Mouse (Mus musculus) cerebellum, adult 8-10 months (tissue): ENCODE measurements around the gene Tacc2.
"Not testable (repeated sequence)": the region's sequence is repeated elsewhere in the genome, so short reads cannot be mapped to it uniquely, and the experiment has no call there.

Source experiments
- DNase-seq: peaks from one replicate; pipeline ENCODE4 v3.0.0; 2022

Gene Tacc2

GRCm38 (mm10) chr7:130577388-130578003, at the start of gene Tacc2:
Tacc2 (plus strand) TSS chr7:130577438.
- no peak for DNase-seq

- DNase-seq, result not testable (repeated sequence)
Measured at GRCm38 (mm10) chr7:130531138-130531537, 46.1 kb upstream of the Tacc2 start.

- DNase-seq, result peak; percentile 91
Measured at GRCm38 (mm10) chr7:130533316-130534260, 43.6 kb upstream of the Tacc2 start.

GRCm38 (mm10) chr7:130535174-130535573, 42.1 kb upstream of the Tacc2 start:
- no peak for DNase-seq

GRCm38 (mm10) chr7:130537068-130537467, 40.2 kb upstream of the Tacc2 start:
- DNase-seq, result no peak

GRCm38 (mm10) chr7:130540176-130540575, 37.1 kb upstream of the Tacc2 start:
- no peak for DNase-seq

GRCm38 (mm10) chr7:130543181-130543580, 34.1 kb upstream of the Tacc2 start:
- no peak for DNase-seq

GRCm38 (mm10) chr7:130545401-130545800, 31.8 kb upstream of the Tacc2 start:
- DNase-seq, result no peak

- no peak for DNase-seq
Measured at GRCm38 (mm10) chr7:130545893-130546292, 31.3 kb upstream of the Tacc2 start.

- DNase-seq, result no peak
Measured at GRCm38 (mm10) chr7:130546421-130546790, 30.8 kb upstream of the Tacc2 start.

- peak; percentile 90 for DNase-seq
Measured at GRCm38 (mm10) chr7:130546791-130547484, 30.3 kb upstream of the Tacc2 start.

GRCm38 (mm10) chr7:130547635-130548175, 29.5 kb upstream of the Tacc2 start:
- no peak for DNase-seq

GRCm38 (mm10) chr7:130552780-130553179, 24.5 kb upstream of the Tacc2 start:
- peak; percentile 70 for DNase-seq

- peak; percentile 59 for DNase-seq
Measured at GRCm38 (mm10) chr7:130553321-130553720, 23.9 kb upstream of the Tacc2 start.

GRCm38 (mm10) chr7:130555597-130555996, 21.6 kb upstream of the Tacc2 start:
- no peak for DNase-seq

- no peak for DNase-seq
Measured at GRCm38 (mm10) chr7:130558592-130558991, 18.6 kb upstream of the Tacc2 start.

- DNase-seq, result no peak
Measured at GRCm38 (mm10) chr7:130560933-130561332, 16.3 kb upstream of the Tacc2 start.

GRCm38 (mm10) chr7:130563276-130563675, 14.0 kb upstream of the Tacc2 start:
- no peak for DNase-seq

- DNase-seq, result no peak
Measured at GRCm38 (mm10) chr7:130563880-130564279, 13.4 kb upstream of the Tacc2 start.

GRCm38 (mm10) chr7:130564596-130564995, 12.6 kb upstream of the Tacc2 start:
- DNase-seq, result no peak

GRCm38 (mm10) chr7:130568783-130569436, 8.3 kb upstream of the Tacc2 start:
- no peak for DNase-seq

- no peak for DNase-seq
Measured at GRCm38 (mm10) chr7:130570472-130570871, 6.8 kb upstream of the Tacc2 start.

GRCm38 (mm10) chr7:130572821-130573220, 4.4 kb upstream of the Tacc2 start, which contains the start of gene Nsmce4a:
Nsmce4a (minus strand) TSS chr7:130573118.
- DNase-seq, result no peak
